Mouse (Mus musculus): ENCODE results near the gene Smn1. TPM values are rescaled to one million over a fixed set of nuclear protein-coding genes. Genes with fewer than 3 reads are reported as not detected.

The Smn1 gene
- total RNA-seq (2014; rRNA removed; ENCODE audit: low replicate concordance): 9.1 and 28.2 TPM in 2 replicates
- 16.5 and 17.5 TPM in 2 replicates for polyA plus RNA-seq (2015; fragmentation: Nextera tagmentation; extraction: Ambion mirVana)

DNA sequence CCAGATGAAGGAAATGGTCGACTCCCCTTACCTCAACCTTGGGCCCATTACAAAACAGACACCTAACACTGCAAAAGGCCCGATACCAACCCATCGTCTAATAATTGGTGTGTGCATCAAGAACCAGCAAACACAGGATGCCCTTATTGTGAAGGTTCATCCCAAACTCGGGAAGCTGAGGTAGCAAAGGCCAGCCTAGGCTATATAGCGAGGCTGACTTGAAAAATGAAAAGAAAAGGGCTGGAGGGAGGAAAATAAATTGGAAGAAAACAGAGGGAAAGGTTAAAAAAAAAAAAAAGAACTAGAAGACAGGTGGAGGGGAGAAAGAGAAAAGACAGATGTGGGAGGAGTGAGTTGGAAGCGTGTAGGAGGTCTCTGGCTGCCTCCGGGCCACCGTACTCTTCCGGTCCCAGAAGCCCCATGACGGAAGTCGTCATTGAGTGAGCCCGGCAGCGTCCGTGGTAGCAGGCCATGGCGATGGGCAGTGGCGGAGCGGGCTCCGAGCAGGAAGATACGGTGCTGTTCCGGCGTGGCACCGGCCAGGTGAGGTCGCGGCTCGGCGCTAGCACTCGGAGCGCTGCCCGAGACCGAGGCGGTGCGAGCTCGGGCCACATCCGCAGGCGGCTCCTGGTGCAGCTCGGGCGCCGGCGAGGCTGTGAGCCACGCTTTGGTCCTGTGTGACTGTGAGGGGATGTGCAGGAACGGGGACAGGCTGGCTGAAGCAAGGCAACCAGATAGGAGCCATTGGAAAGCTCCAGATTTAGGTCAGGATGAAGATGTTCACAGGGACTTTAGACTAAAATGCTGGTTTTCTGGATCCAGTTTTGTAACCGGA, at the start of gene Smn1:
Gene Smn1 (plus strand): TSS at position 430 of the 835 bp plus-strand sequence.
- TF ChIP-seq EP300 (IDR thresholded peaks at IDR 0.05; ENCODE audit: low read depth) (no peak), CTCF (IDR thresholded peaks at IDR 0.05; ENCODE audit: low read depth) (no peak)
- 0 out of 2 replicates have a peak within 1 kb of the TSS, but pooled peaks have one; percentile 31 for H3K27ac ChIP-seq (ENCODE audit: low read depth)
- no peaks in the 10 kb centered on the region for H3K9me3 ChIP-seq (replicated peaks; ENCODE audit: control insufficient read depth, low read length)
- no peaks in the 10 kb centered on the region for H3K27me3 ChIP-seq (ENCODE audit: control insufficient read depth, insufficient read depth, low read length)
- H3K4me3 ChIP-seq (ENCODE audit: low read depth, low read length): peak within 1 kb of the TSS; percentile 77
- 4% methylated on average over 42 of the region's 42 CpGs for WGBS
- DNase-seq (ENCODE audit: low spot score): peak; percentile 93
- H3K4me1 ChIP-seq (ENCODE audit: control insufficient read depth, insufficient read depth): peaks cover 14% of the 10 kb centered on the region
- ATAC-seq (ENCODE audit: insufficient read depth, low read depth): peak; percentile 95
- peak within 1 kb of the TSS; percentile 95 for H3K4me2 ChIP-seq (ENCODE audit: low read depth, low read length)
- H3K36me3 ChIP-seq (replicated peaks; ENCODE audit: control insufficient read depth, insufficient read depth, low read length): peaks cover 22% of the 10 kb centered on the region
- H3K9ac ChIP-seq (replicated peaks; ENCODE audit: low read depth, low read length): peak within 1 kb of the TSS; percentile 60

DNA sequence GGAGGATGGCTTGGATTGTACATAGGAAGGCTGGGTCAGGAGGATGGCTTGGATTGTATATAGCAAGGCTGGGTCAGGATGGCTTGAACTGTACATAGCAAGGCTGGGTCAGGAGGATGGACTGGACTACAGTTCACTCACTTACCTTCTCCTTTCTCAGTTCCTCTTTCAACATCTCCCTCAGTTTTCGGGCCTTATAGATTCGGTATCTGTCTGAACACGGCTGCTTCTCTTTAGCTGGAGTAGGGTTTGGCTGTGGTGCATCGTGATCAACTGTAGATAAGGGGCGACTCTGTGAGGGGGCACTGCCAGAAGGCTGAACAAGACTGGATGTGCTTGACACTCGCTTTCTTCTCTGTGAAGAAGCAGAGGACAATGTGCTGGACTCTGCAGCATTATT, 25.8 kb upstream of the Smn1 start:
- H3K36me3 ChIP-seq (replicated peaks; ENCODE audit: control insufficient read depth, insufficient read depth, low read length): peaks cover 47% of the 10 kb centered on the region
- no peak overlapping the region for H3K4me3 ChIP-seq (ENCODE audit: low read depth, low read length)
- H3K4me2 ChIP-seq (ENCODE audit: low read depth, low read length): no peak overlapping the region
- no peak overlapping the region for H3K9ac ChIP-seq (replicated peaks; ENCODE audit: low read depth, low read length)
- DNase-seq (ENCODE audit: low spot score) (no peak), ATAC-seq (ENCODE audit: insufficient read depth, low read depth) (no peak)
- H3K27ac ChIP-seq (ENCODE audit: low read depth): no peak overlapping the region
- WGBS: 81% methylated on average over 6 of the region's 6 CpGs
- no peaks in the 10 kb centered on the region for H3K27me3 ChIP-seq (ENCODE audit: control insufficient read depth, insufficient read depth, low read length)
- no peak for TF ChIP-seq EP300 (IDR thresholded peaks at IDR 0.05; ENCODE audit: low read depth)
- no peak for TF ChIP-seq CTCF (IDR thresholded peaks at IDR 0.05; ENCODE audit: low read depth)
- peaks cover 8% of the 10 kb centered on the region; the same call in 1 of the 2 replicates for H3K4me1 ChIP-seq (ENCODE audit: control insufficient read depth, insufficient read depth)
- H3K9me3 ChIP-seq (replicated peaks; ENCODE audit: control insufficient read depth, low read length): no peaks in the 10 kb centered on the region

GRCm38 (mm10) chr13:100103052-100103658, 21.5 kb upstream of the Smn1 start:
- Histone ChIP-seq H3K4me1 (ENCODE audit: control insufficient read depth, insufficient read depth) (peaks cover 9% of the 10 kb centered on the region), H3K27ac (ENCODE audit: low read depth) (peak overlapping the region; percentile 90), H3K4me2 (ENCODE audit: low read depth, low read length) (peak overlapping the region; percentile 71), H3K27me3 (ENCODE audit: control insufficient read depth, insufficient read depth, low read length) (no peaks in the 10 kb centered on the region), H3K36me3 (replicated peaks; ENCODE audit: control insufficient read depth, insufficient read depth, low read length) (peaks cover 7% of the 10 kb centered on the region), H3K9ac (replicated peaks; ENCODE audit: low read depth, low read length) (peak overlapping the region; percentile 94), H3K4me3 (ENCODE audit: low read depth, low read length) (peak overlapping the region; percentile 96), H3K9me3 (replicated peaks; ENCODE audit: control insufficient read depth, low read length) (no peaks in the 10 kb centered on the region)
- DNase-seq (ENCODE audit: low spot score) (no peak), ATAC-seq (ENCODE audit: insufficient read depth, low read depth) (no peak)
- WGBS: 4% methylated on average over 15 of the region's 15 CpGs
- TF ChIP-seq EP300 (IDR thresholded peaks at IDR 0.05; ENCODE audit: low read depth) (no peak), CTCF (IDR thresholded peaks at IDR 0.05; ENCODE audit: low read depth) (no peak)

DNA sequence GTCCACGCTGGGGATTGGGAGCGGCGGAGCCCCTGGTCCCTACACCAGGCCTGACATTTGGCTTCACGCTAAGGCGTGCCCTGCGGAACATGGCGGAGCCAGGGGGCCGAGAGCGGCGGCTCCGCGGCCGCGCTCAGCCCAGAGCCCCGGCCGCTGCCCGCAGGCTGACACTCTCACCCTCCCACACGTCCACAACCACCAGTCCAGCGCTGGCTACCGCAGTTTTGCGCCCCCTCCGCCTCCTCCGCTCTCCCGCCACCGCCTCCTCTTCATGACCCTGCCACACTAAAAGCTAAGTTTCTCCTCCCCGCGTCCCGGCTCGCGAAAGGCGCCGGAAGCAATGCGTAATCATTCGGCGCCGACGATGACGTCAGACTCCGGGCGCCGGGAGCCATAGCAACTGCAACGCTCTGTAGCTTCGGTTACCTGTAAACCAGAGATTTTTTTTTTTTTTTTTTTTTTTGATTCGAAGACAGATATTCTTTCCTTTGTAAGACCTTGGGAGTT, 20.9 kb upstream of the Smn1 start, which contains the start of gene Bdp1:
Gene Bdp1 (minus strand): TSS at position 323 of the 507 bp plus-strand sequence.
- ATAC-seq (ENCODE audit: insufficient read depth, low read depth) (peak; percentile 81), DNase-seq (ENCODE audit: low spot score) (peak; percentile 82)
- Histone ChIP-seq H3K4me1 (ENCODE audit: control insufficient read depth, insufficient read depth) (peaks cover 15% of the 10 kb centered on the region), H3K36me3 (replicated peaks; ENCODE audit: control insufficient read depth, insufficient read depth, low read length) (peaks cover 2% of the 10 kb centered on the region), H3K9ac (replicated peaks; ENCODE audit: low read depth, low read length) (peak within 1 kb of the TSS; percentile 94), H3K27me3 (ENCODE audit: control insufficient read depth, insufficient read depth, low read length) (no peaks in the 10 kb centered on the region), H3K4me3 (ENCODE audit: low read depth, low read length) (peak within 1 kb of the TSS; percentile 96), H3K4me2 (ENCODE audit: low read depth, low read length) (peak within 1 kb of the TSS; percentile 71), H3K27ac (ENCODE audit: low read depth) (peak within 1 kb of the TSS; percentile 90), H3K9me3 (replicated peaks; ENCODE audit: control insufficient read depth, low read length) (no peaks in the 10 kb centered on the region)
- TF ChIP-seq CTCF (IDR thresholded peaks at IDR 0.05; ENCODE audit: low read depth) (no peak), EP300 (IDR thresholded peaks at IDR 0.05; ENCODE audit: low read depth) (no peak)
- WGBS: 0% methylated on average over 44 of the region's 44 CpGs

DNA sequence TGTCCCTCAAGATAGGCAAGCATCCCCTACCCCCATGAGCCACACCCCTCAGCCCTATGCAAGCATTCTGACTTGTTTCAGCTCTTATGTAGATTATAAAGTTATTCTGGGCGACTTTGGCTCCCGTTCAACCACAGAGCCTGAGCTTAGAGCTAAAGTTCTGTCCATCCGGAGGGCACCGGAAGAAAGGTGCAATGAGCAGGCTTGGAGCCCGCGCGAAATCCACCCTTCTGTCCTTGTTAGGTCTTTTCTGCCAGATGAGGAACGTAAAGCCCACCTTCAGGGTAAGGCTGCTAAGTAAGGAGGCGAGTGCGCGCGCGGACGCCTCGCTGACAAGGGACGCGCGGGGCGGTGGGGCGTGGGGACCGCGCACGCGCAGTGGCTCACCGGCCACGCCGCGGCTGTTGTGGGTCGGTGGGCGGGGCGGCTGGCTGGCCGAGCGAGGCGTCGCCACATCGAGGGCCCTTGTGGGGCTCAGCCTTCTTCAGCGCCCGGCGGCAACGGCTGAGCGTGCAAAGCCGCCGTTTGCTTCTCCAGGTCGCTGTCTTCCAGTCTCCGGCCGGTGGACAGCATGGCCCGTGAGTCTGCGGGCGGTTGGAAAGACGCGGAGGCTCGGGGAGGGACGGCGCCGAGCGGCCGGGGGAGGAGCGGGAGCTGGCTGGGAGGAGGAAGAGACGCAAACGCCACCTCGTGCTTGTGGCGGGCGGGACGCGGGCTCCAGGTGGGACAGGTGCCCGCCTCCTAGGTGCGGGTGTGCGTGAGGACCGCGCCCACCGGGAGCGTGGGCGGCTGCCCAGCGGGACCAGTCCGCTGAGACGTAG, 16.8 kb upstream of the Smn1 start, which contains the start of gene Serf1:
Gene Serf1 (plus strand): TSS at position 361 of the 821 bp plus-strand sequence.
- peak; percentile 66 for ATAC-seq (ENCODE audit: insufficient read depth, low read depth)
- Histone ChIP-seq H3K9me3 (replicated peaks; ENCODE audit: control insufficient read depth, low read length) (no peaks in the 10 kb centered on the region), H3K27ac (ENCODE audit: low read depth) (0 out of 2 replicates have a peak within 1 kb of the TSS, but pooled peaks have one; percentile 3), H3K9ac (replicated peaks; ENCODE audit: low read depth, low read length) (peak within 1 kb of the TSS; percentile 67), H3K36me3 (replicated peaks; ENCODE audit: control insufficient read depth, insufficient read depth, low read length) (no peaks in the 10 kb centered on the region), H3K4me3 (ENCODE audit: low read depth, low read length) (peak within 1 kb of the TSS; percentile 89), H3K4me2 (ENCODE audit: low read depth, low read length) (peak within 1 kb of the TSS; percentile 99), H3K27me3 (ENCODE audit: control insufficient read depth, insufficient read depth, low read length) (no peaks in the 10 kb centered on the region), H3K4me1 (ENCODE audit: control insufficient read depth, insufficient read depth) (peaks cover 10% of the 10 kb centered on the region)
- TF ChIP-seq EP300 (IDR thresholded peaks at IDR 0.05; ENCODE audit: low read depth) (no peak), CTCF (IDR thresholded peaks at IDR 0.05; ENCODE audit: low read depth) (no peak)
- DNase-seq (ENCODE audit: low spot score): peak; percentile 42
- WGBS: under 1% methylated on average over 66 of the region's 76 CpGs
